Mouse (Mus musculus) embryonic facial prominence, embryonic 12.5 days (tissue): ENCODE data around the gene Fam173a. TPM values are rescaled to one million over a fixed set of nuclear protein-coding genes. Genes with fewer than 3 reads are reported as not detected.

ENCODE experiments used
- ATAC-seq: fragments of 200-750 bp; cut with Nextera tagmentation; 2 replicates; pipeline ENCODE4 v1.8.0; 2017; ENCODE audit not compliant: insufficient number of reproducible peaks, insufficient read depth, low FRiP score, low TSS enrichment
- H3K27ac ChIP-seq: fragments of 300-500 bp; sonication (generic); 2 replicates; pipeline ENCODE4 v1.5.1; 2016; ENCODE audit warnings: mild to moderate bottlenecking
- H3K27me3 ChIP-seq: fragments of 300-500 bp; sonication (generic); 2 replicates; pipeline ENCODE4 v1.6.1; 2016; ENCODE audit warnings: mild to moderate bottlenecking, moderate library complexity
- H3K36me3 ChIP-seq: fragments of 300-500 bp; sonication (generic); 2 replicates; pipeline ENCODE4 v1.6.1; 2016; ENCODE audit warnings: mild to moderate bottlenecking
- H3K4me1 ChIP-seq: fragments of 300-500 bp; sonication (generic); 2 replicates; pipeline ENCODE4 v1.6.1; 2016
- H3K4me2 ChIP-seq: fragments of 300-500 bp; sonication (generic); replicated peaks from 2 replicates; pipeline ENCODE4 v1.6.1; 2016; ENCODE audit warnings: mild to moderate bottlenecking, moderate library complexity
- H3K4me3 ChIP-seq: fragments of 300-500 bp; sonication (generic); 2 replicates; pipeline ENCODE4 v1.5.1; 2016; ENCODE audit warnings: mild to moderate bottlenecking
- H3K9ac ChIP-seq: fragments of 300-500 bp; sonication (generic); 2 replicates; pipeline ENCODE4 v1.6.1; 2016; ENCODE audit warnings: mild to moderate bottlenecking, moderate library complexity
- H3K9me3 ChIP-seq: fragments of 300-500 bp; sonication (generic); 2 replicates; pipeline ENCODE4 v1.6.1; 2016; ENCODE audit warnings: mild to moderate bottlenecking, moderate library complexity
- WGBS: fragments of 180-500 bp; shearing (Covaris S2); methylation state at CpG from one replicate; pipeline ENCODE4 v1.1.7; 2016; 5-methylcytosine and 5-hydroxymethylcytosine counted together
- polyA plus RNA-seq: library from polyadenylated mRNA; unstranded; fragments of >200 nt; fragmentation: Nextera tagmentation; extraction: Ambion mirVana; gene quantifications from 2 replicates; pipeline ENCODE4 v1.2.1, GENCODE M21; 2016

Fam173a gene
- 72.0 and 77.0 TPM in 2 replicates for polyA plus RNA-seq

DNA sequence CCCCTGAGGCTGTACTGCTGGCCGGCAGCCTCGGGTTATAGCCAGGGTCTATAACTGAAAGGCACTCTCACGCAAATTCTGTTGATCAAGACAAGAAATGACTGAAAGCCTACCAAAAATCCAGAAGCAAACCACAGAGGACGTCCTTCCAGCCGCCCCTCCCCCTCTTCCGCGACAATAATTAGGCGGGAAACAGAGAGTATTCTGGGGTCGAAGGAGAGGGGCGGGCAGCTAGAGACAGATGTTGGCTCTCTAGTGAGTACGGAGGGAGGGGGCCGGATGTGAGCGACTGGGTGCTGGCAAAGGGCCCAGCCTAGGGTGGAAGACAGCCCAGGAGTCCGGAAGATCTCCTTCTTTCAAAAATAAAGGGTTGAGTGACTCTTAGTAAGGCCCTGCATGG lies at the start of gene Fam173a:
Fam173a (minus strand) TSS at position 287 of the 400 bp plus-strand sequence.
- Histone ChIP-seq H3K9ac (peak within 1 kb of the TSS; percentile 77), H3K27ac (peak within 1 kb of the TSS; percentile 95), H3K4me2 (peak within 1 kb of the TSS; percentile 87), H3K9me3 (no peaks in the 10 kb centered on the region), H3K36me3 (peaks cover 18% of the 10 kb centered on the region), H3K4me3 (peak within 1 kb of the TSS; percentile 69), H3K27me3 (no peaks in the 10 kb centered on the region), H3K4me1 (peaks cover 42% of the 10 kb centered on the region)
- no peak for ATAC-seq
- WGBS, result under 1% methylated on average over 14 of the region's 14 CpGs

DNA sequence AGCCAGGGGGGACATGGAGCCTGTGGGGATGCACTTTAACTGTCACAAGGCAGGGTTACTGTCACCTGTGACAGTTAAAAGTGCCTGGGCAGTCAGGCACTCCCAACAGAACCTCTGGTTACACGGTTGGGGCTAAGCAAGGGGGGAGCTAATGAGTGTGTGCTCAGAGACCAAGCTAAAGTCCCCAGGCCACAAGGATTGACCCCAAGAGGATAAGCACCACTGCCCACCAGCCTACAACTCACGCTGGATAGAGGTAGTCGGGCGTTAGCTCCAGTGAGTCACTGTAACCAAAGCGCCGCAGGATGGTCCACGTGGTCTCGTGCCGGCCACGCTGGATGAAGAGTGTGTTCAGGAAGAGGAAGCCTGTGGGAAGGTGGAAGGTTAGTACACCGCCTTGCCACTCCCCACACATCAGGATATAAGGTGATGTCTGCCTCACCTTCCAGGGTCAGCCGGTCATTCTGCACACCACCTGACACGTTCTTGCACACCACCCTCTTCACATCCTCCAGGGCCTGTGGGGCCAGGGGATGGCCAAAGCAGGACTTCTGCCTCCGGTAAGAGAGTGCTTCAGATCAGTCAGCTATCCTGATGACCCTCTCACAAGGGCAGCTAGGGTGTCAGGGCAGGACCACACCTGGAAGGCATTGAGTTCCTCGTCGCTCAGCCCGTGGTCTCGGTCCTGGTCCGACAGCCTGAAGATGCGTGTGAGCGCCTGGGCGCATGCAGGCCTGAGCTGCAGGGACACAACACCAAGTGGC lies 48.6 kb upstream of the Fam173a start, which contains the start of gene Gm20683:
Gm20683 (minus strand) TSS at position 647 of the 764 bp plus-strand sequence.
- no peak within 1 kb of the TSS for H3K4me2 ChIP-seq
- ATAC-seq, result no peak
- H3K27me3 ChIP-seq, result no peaks in the 10 kb centered on the region
- H3K4me1 ChIP-seq, result peaks cover 27% of the 10 kb centered on the region
- WGBS, result 92% methylated on average over 22 of the region's 22 CpGs
- H3K36me3 ChIP-seq, result peaks cover 58% of the 10 kb centered on the region
- H3K9me3 ChIP-seq, result no peaks in the 10 kb centered on the region
- H3K4me3 ChIP-seq, result no peak within 1 kb of the TSS
- no peak within 1 kb of the TSS for H3K9ac ChIP-seq
- no peak within 1 kb of the TSS for H3K27ac ChIP-seq

DNA sequence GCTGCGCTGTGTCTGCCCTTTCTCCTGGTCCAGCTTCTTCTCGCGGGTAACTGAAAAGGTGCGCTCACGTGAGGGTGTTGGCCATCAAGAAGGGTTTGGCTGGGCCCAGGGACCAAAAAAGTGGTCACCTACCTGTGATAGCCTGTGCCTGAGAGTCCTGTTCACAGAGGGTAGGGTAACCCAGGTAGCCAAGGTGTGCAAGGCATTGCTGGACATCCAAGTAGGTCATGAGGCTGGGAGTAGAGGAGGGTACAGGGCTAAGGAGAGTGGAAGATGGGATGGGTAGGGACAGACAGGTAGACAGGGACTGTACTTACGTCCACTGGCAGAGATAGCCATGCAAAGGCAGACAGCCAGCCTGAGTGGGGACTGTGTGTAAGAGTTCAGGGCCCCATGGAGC lies 47.8 kb upstream of the Fam173a start:
- Histone ChIP-seq H3K4me1 (peaks cover 35% of the 10 kb centered on the region), H3K4me3 (no peak overlapping the region), H3K36me3 (peaks cover 57% of the 10 kb centered on the region), H3K9me3 (no peaks in the 10 kb centered on the region), H3K4me2 (no peak overlapping the region), H3K27ac (no peak overlapping the region), H3K27me3 (no peaks in the 10 kb centered on the region), H3K9ac (no peak overlapping the region)
- ATAC-seq, result no peak
- WGBS, result 91% methylated on average over 6 of the region's 6 CpGs

DNA sequence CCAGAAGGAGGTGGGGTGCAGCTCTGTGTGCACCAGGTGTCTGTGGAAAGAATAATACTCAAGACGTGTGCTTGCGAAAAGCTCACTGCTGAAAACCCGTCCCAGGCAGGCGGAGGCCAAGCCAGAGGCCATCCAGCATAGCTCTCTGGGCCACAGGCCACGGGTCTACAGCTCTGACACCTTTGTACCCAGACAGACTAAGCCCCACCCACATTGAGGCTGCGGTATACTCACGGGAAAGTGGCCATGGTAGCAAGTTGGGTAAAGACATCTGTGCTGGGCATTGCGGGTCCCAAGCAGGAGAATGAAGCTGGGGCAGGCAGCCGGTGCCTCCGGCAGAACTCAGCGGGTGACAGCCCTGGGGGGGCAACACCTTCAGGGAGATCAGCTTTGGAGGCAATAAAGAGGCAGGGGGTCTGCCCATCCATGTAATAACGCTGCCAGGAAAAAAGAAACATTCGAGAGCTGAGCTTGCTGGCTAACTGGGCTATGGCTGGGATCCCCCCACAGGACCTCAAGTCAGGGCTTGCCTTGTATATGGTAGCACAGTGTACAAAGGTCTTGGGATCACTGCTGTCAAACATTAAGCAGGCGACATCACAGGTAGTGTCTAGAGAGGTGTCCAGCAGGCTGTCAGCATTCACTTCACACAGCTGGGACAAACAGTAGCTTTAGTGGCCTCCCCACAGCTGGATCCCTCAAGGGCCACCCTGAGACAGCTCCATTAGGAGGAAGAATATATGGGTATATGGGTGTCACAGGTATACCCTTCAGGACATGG lies 46.9 kb upstream of the Fam173a start:
- 86% methylated on average over 14 of the region's 14 CpGs for WGBS
- ATAC-seq, result no peak
- peaks cover 59% of the 10 kb centered on the region for H3K36me3 ChIP-seq

DNA sequence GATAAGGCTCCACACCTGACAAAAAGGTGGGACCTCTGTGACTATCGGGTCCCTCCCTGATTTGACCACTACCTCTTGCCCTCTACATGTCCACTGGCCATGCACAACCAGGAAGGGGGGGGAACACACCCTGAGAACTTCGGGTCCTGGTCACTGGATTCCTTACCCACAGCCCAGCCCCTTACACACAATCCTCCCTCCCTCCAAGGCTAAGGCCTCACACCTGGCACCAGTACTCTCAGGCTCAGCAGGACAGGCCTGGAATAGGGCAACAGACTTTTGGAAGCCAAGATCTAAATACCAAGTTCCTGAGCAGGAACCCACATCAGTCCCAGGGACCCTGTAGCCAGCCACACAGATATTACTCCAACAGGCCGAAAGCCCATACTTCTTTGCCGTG lies 46.2 kb upstream of the Fam173a start:
- Histone ChIP-seq H3K9me3 (no peaks in the 10 kb centered on the region), H3K27me3 (no peaks in the 10 kb centered on the region), H3K9ac (no peak overlapping the region), H3K4me2 (no peak overlapping the region), H3K4me3 (no peak overlapping the region), H3K4me1 (peaks cover 50% of the 10 kb centered on the region), H3K36me3 (peaks cover 59% of the 10 kb centered on the region), H3K27ac (no peak overlapping the region)
- ATAC-seq, result no peak
- 88% methylated on average over 4 of the region's 4 CpGs for WGBS

More for the DNA sequence above, 46.9 kb upstream of the Fam173a start:
- H3K4me2 ChIP-seq, result no peak overlapping the region
- no peak overlapping the region for H3K4me3 ChIP-seq
- H3K27ac ChIP-seq, result no peak overlapping the region
- no peaks in the 10 kb centered on the region for H3K9me3 ChIP-seq
- H3K4me1 ChIP-seq, result peaks cover 43% of the 10 kb centered on the region
- H3K27me3 ChIP-seq, result no peaks in the 10 kb centered on the region
- H3K9ac ChIP-seq, result no peak overlapping the region

DNA sequence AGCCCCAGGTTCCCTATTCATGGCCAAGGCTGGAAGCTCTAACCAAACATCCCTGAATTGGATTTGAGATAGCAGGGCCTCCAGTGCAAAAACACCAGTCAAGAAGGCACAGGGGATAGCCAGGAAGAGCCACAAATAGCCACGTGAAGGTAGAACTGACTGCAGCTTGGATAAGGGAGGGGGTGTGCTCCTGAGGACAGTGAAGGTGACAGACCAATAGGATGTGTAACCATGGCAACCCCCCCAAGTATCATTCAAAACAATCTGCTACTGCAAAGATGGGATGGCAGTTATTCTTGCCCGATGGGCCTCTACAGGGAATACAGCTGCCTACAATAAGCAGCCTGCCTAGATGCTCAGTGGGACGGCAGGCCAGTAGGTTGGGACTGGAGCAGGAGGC lies 44.8 kb upstream of the Fam173a start:
- no peaks in the 10 kb centered on the region for H3K27me3 ChIP-seq
- peak overlapping the region; percentile 36; the same call in 1 of the 2 replicates for H3K4me3 ChIP-seq
- WGBS, result 53% methylated on average over 3 of the region's 3 CpGs
- no peak overlapping the region for H3K9ac ChIP-seq
- H3K9me3 ChIP-seq, result no peaks in the 10 kb centered on the region
- peaks cover 58% of the 10 kb centered on the region for H3K36me3 ChIP-seq
- peak overlapping the region; percentile 79 for H3K4me2 ChIP-seq
- peaks cover 43% of the 10 kb centered on the region for H3K4me1 ChIP-seq
- no peak overlapping the region for H3K27ac ChIP-seq
- no peak for ATAC-seq

DNA sequence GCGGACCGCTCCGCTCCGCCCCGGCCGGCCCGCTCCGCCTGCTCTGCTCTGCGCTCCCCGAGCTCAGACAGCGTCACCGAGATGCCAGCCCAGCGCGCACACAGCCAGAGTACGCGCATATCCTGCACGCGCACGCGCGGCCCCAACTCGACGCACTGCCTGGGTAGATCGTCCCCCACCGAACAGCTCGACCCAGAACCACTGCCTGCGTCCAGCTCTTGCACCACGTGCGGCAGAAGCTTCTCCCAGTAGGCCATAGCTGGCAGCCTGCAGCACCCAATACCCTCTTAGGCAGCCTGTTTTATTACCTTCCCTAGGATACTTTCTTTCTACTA lies 44.3 kb upstream of the Fam173a start, which contains the start of gene Rhbdl1:
Rhbdl1 (minus strand) TSS at position 220 of the 335 bp plus-strand sequence.
- Histone ChIP-seq H3K4me2 (peak within 1 kb of the TSS; percentile 79), H3K9ac (peak within 1 kb of the TSS; percentile 55), H3K4me1 (peaks cover 43% of the 10 kb centered on the region), H3K27ac (no peak within 1 kb of the TSS), H3K4me3 (peak within 1 kb of the TSS; percentile 36), H3K9me3 (no peaks in the 10 kb centered on the region), H3K27me3 (no peaks in the 10 kb centered on the region), H3K36me3 (peaks cover 53% of the 10 kb centered on the region)
- 2% methylated on average over 28 of the region's 29 CpGs for WGBS
- ATAC-seq, result no peak

DNA sequence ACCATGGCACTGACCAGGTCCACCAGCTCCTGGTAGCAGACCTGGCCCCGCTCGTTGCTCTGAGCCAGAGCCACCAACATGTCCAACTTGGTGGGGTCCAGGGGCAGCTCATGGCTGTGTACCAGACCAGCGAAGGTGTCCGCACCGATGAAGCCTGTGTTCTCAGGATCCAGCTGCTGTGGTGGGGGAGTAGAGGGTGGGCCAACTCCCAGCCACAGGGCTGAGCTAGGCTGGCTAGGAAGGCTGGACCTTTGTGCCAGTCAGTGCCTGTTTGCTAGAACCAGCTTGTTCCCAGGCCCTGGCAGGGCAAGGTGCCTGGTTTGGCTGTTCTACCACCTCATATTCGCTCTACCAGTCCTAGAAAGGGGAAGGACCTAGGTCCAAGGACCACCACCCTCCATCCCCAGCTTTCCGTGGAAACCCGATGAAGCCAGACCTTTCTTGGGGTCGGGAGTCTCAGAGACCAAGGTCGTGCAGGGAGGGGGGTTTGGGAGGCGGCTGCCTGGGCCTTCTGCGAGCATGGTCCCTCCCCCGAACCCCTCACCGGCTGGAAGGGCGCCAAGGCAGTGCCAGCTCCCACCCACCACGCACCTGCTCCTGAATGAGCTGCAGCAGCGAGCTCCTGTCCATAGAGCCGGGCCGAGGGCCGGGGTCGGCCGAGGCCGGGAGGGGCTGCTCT lies 43.8 kb upstream of the Fam173a start:
- 21% methylated on average over 23 of the region's 23 CpGs for WGBS
- Histone ChIP-seq H3K27me3 (no peaks in the 10 kb centered on the region), H3K36me3 (peaks cover 50% of the 10 kb centered on the region), H3K4me3 (peak overlapping the region; percentile 36), H3K27ac (no peak overlapping the region), H3K4me1 (peaks cover 48% of the 10 kb centered on the region), H3K9ac (peak overlapping the region; percentile 55), H3K4me2 (peak overlapping the region; percentile 79), H3K9me3 (no peaks in the 10 kb centered on the region)
- ATAC-seq, result no peak

DNA sequence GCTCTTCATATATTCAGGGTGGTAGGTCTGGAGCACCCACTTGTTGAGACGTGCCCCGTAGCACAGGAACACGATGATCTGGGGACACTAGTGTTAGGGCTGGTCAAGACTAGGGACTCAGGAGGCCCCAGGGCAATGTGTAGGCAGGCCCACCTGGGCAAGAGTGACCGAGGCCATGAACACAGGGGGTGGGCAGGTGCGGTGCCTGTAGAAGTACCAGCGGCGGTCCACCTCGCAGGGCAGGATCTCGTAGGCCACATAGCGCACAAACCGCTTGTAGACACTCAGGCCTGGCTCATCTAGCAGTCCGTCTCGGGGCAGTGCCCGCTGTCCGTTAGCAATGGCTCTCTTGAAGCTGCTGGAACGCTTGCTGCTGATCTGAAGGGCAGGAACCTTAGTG lies 43.1 kb upstream of the Fam173a start:
- Histone ChIP-seq H3K36me3 (peaks cover 50% of the 10 kb centered on the region), H3K4me2 (peak overlapping the region; percentile 79; the same call in 1 of the 2 replicates), H3K27me3 (no peaks in the 10 kb centered on the region), H3K9ac (0 out of 2 replicates have a peak overlapping the region, but pooled peaks have one; percentile 55), H3K27ac (no peak overlapping the region), H3K9me3 (no peaks in the 10 kb centered on the region), H3K4me1 (peaks cover 54% of the 10 kb centered on the region), H3K4me3 (no peak overlapping the region)
- ATAC-seq, result no peak
- 91% methylated on average over 16 of the region's 16 CpGs for WGBS

DNA sequence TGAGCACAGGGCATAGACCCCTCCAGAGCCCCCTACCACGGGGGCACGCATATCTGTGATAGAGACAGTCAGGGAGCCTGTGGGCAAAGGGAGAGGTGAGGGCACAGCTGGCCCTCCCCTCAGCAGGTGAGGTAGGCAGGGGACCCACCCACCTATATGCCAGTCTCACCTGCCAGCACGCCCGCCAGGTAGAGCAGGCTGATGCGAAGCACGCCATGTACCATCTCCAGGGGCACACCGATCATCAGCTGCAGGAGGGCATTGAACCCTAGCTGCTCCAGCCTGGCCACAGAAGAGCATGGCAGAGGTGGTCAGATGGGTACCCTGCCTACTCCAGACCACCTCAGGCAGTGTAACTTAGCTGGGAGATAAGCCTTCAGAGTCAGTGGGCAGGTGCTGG lies 42.6 kb upstream of the Fam173a start:
- peaks cover 50% of the 10 kb centered on the region for H3K36me3 ChIP-seq
- H3K9me3 ChIP-seq, result no peaks in the 10 kb centered on the region
- H3K9ac ChIP-seq, result no peak overlapping the region
- H3K4me2 ChIP-seq, result 0 out of 2 replicates have a peak overlapping the region, but pooled peaks have one; percentile 79
- no peaks in the 10 kb centered on the region for H3K27me3 ChIP-seq
- H3K4me3 ChIP-seq, result no peak overlapping the region
- no peak for ATAC-seq
- no peak overlapping the region for H3K27ac ChIP-seq
- peaks cover 59% of the 10 kb centered on the region for H3K4me1 ChIP-seq
- 96% methylated on average over 7 of the region's 7 CpGs for WGBS

DNA sequence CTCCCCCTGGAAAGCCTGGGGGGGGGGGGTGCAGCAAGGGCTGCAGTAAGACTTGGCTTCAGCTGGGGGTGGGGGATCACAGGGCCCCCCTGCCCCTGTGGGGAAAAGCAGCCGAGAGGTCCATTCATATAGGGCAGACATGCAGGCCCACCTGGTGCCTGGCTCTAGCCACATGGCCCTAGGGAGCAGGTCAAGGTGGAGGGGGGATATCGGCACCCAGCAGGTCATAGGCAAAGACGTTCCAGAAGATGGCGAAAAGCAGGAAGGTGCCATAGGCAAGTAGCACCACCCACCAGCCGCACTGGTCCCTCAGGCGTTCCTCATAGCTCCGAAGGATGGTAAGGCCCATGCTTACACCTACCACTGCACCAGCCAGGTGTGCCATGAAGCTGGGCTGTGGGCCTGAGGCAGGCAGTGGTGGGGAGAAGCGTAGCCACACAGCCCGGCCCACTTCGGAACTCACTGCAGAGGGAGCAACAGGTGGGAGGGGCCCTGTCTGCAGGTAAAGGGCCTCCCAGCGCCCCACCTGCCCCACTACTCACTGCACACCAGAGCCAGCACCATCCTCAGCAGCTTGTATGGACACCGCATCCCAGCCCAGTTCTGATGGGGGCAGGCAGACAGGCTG lies 42.0 kb upstream of the Fam173a start:
- no peak for ATAC-seq
- Histone ChIP-seq H3K4me2 (peak overlapping the region; percentile 79), H3K27me3 (no peaks in the 10 kb centered on the region), H3K4me1 (peaks cover 65% of the 10 kb centered on the region), H3K9me3 (no peaks in the 10 kb centered on the region), H3K9ac (peak overlapping the region; percentile 87), H3K27ac (no peak overlapping the region), H3K36me3 (peaks cover 49% of the 10 kb centered on the region), H3K4me3 (peak overlapping the region; percentile 69)
- WGBS, result 92% methylated on average over 12 of the region's 12 CpGs
